Mouse (Mus musculus) lung, postnatal 0 days (tissue): Measurements from ENCODE around the gene Phyhipl. TPM values are rescaled to one million over a fixed set of nuclear protein-coding genes. Genes with fewer than 3 reads are reported as not detected.

Experiments
- ATAC-seq: fragments of 200-750 bp; cut with Nextera tagmentation; 2 replicates; pipeline ENCODE4 v1.8.0; 2017; ENCODE audit warnings: moderate library complexity
- DNase-seq: peaks from one replicate; pipeline ENCODE4 v3.0.0-alpha.2; 2016; ENCODE audit warnings: low spot score
- H3K27ac ChIP-seq: fragments of 300-500 bp; sonication (generic); 2 replicates; pipeline ENCODE4 v1.5.1; 2014; ENCODE audit warnings: antibody characterized with exemption, mild to moderate bottlenecking, low read length, mixed read lengths
- H3K27me3 ChIP-seq: fragments of 300-500 bp; sonication (generic); replicated peaks from 2 replicates; pipeline ENCODE4 v1.6.1; 2014; ENCODE audit warnings: low read length, mixed read lengths; ENCODE audit not compliant: insufficient read depth
- H3K36me3 ChIP-seq: fragments of 300-500 bp; sonication (generic); 2 replicates; pipeline ENCODE4 v1.6.1; 2014; ENCODE audit warnings: low read length, mixed read lengths; ENCODE audit not compliant: insufficient read depth
- H3K4me1 ChIP-seq: fragments of 300-500 bp; sonication (generic); 2 replicates; pipeline ENCODE4 v1.6.1; 2014; ENCODE audit warnings: antibody characterized with exemption, low read depth, low read length, mixed read lengths; ENCODE audit not compliant: insufficient read depth
- H3K4me2 ChIP-seq: fragments of 300-500 bp; sonication (generic); replicated peaks from 2 replicates; pipeline ENCODE4 v1.6.1; 2014; ENCODE audit warnings: low read depth, mild to moderate bottlenecking, low read length, moderate library complexity, mixed read lengths
- H3K4me3 ChIP-seq: fragments of 300-500 bp; sonication (generic); 2 replicates; pipeline ENCODE4 v1.5.1; 2014; ENCODE audit warnings: low read depth, low read length
- H3K9ac ChIP-seq: fragments of 300-500 bp; sonication (generic); replicated peaks from 2 replicates; pipeline ENCODE4 v1.6.1; 2014; ENCODE audit warnings: low read depth, mild to moderate bottlenecking
- H3K9me3 ChIP-seq: fragments of 300-500 bp; sonication (generic); 2 replicates; pipeline ENCODE4 v1.6.1; 2016; ENCODE audit warnings: low read length, mixed read lengths
- CTCF ChIP-seq: IDR thresholded peaks from 2 replicates; pipeline ENCODE4 v1.5.1; 2016; ENCODE audit warnings: antibody characterized with exemption, mild to moderate bottlenecking
- EP300 ChIP-seq: IDR thresholded peaks from 2 replicates; pipeline ENCODE4 v1.6.1; 2016; ENCODE audit warnings: antibody characterized with exemption, mild to moderate bottlenecking, control low read depth
- WGBS: fragments of 180-500 bp; shearing (Covaris S2); extraction: QIAGEN DNeasy Blood & Tissue Kit; methylation state at CpG from one replicate; pipeline ENCODE4 v1.1.7; 2014; 5-methylcytosine and 5-hydroxymethylcytosine counted together
- polyA plus RNA-seq: library from polyadenylated mRNA; unstranded; fragments of >200 nt; fragmentation: Nextera tagmentation; extraction: Ambion mirVana; gene quantifications from 2 replicates; pipeline ENCODE4 v1.2.1, GENCODE M21; 2015

Phyhipl gene
- polyA plus RNA-seq: 0.49 and 0.75 TPM in 2 replicates

GRCm38 (mm10) chr10:70655828-70656227, at the start of gene Phyhipl:
Gene Phyhipl, minus strand, starts transcription at chr10:70655965.
- H3K27ac ChIP-seq: no peak within 1 kb of the TSS
- no peaks in the 10 kb centered on the region for H3K27me3 ChIP-seq
- WGBS: 68% methylated on average over 7 of the region's 7 CpGs
- no peak within 1 kb of the TSS for H3K9ac ChIP-seq
- H3K36me3 ChIP-seq: no peaks in the 10 kb centered on the region
- H3K4me2 ChIP-seq: no peak within 1 kb of the TSS
- H3K4me1 ChIP-seq: no peaks in the 10 kb centered on the region
- DNase-seq: no peak
- TF ChIP-seq CTCF (no peak), EP300 (no peak)
- ATAC-seq: no peak
- no peaks in the 10 kb centered on the region for H3K9me3 ChIP-seq
- no peak within 1 kb of the TSS for H3K4me3 ChIP-seq

GRCm38 (mm10) chr10:70703211-70703610, 47.4 kb upstream of the Phyhipl start:
- Histone ChIP-seq H3K4me2 (no peak overlapping the region), H3K4me1 (no peaks in the 10 kb centered on the region), H3K4me3 (no peak overlapping the region), H3K27ac (no peak overlapping the region), H3K36me3 (no peaks in the 10 kb centered on the region), H3K9me3 (no peaks in the 10 kb centered on the region), H3K27me3 (no peaks in the 10 kb centered on the region), H3K9ac (no peak overlapping the region)
- TF ChIP-seq CTCF (no peak), EP300 (no peak)
- WGBS: 50% methylated on average over 6 of the region's 6 CpGs
- ATAC-seq (no peak), DNase-seq (no peak)

GRCm38 (mm10) chr10:70699581-70699980, 43.8 kb upstream of the Phyhipl start:
- Histone ChIP-seq H3K4me1 (no peaks in the 10 kb centered on the region), H3K4me2 (no peak overlapping the region), H3K4me3 (no peak overlapping the region), H3K9me3 (no peaks in the 10 kb centered on the region), H3K9ac (no peak overlapping the region), H3K27ac (no peak overlapping the region), H3K36me3 (no peaks in the 10 kb centered on the region), H3K27me3 (no peaks in the 10 kb centered on the region)
- ATAC-seq (no peak), DNase-seq (no peak)
- 86% methylated on average over 7 of the region's 7 CpGs for WGBS
- no peak for TF ChIP-seq EP300
- TF ChIP-seq CTCF: no peak

GRCm38 (mm10) chr10:70698014-70698413, 42.2 kb upstream of the Phyhipl start:
- H3K9ac ChIP-seq: no peak overlapping the region
- no peaks in the 10 kb centered on the region for H3K36me3 ChIP-seq
- no peak overlapping the region for H3K27ac ChIP-seq
- 74% methylated on average over 3 of the region's 3 CpGs for WGBS
- DNase-seq: no peak
- no peaks in the 10 kb centered on the region for H3K27me3 ChIP-seq
- no peak for TF ChIP-seq CTCF
- TF ChIP-seq EP300: no peak
- H3K4me2 ChIP-seq: no peak overlapping the region
- ATAC-seq: no peak
- no peak overlapping the region for H3K4me3 ChIP-seq
- H3K9me3 ChIP-seq: no peaks in the 10 kb centered on the region
- H3K4me1 ChIP-seq: no peaks in the 10 kb centered on the region

GRCm38 (mm10) chr10:70696748-70697585, 41.2 kb upstream of the Phyhipl start:
- H3K4me3 ChIP-seq: no peak overlapping the region
- 56% methylated on average over 29 of the region's 29 CpGs for WGBS
- no peak overlapping the region for H3K9ac ChIP-seq
- no peak for TF ChIP-seq EP300
- no peak for TF ChIP-seq CTCF
- ATAC-seq: no peak
- H3K4me1 ChIP-seq: no peaks in the 10 kb centered on the region
- no peaks in the 10 kb centered on the region for H3K9me3 ChIP-seq
- no peak for DNase-seq
- no peak overlapping the region for H3K27ac ChIP-seq
- H3K36me3 ChIP-seq: no peaks in the 10 kb centered on the region
- no peaks in the 10 kb centered on the region for H3K27me3 ChIP-seq
- H3K4me2 ChIP-seq: no peak overlapping the region

- Histone ChIP-seq H3K36me3 (no peaks in the 10 kb centered on the region), H3K4me3 (no peak overlapping the region), H3K27ac (no peak overlapping the region), H3K9ac (no peak overlapping the region), H3K4me2 (no peak overlapping the region), H3K9me3 (no peaks in the 10 kb centered on the region), H3K4me1 (no peaks in the 10 kb centered on the region), H3K27me3 (no peaks in the 10 kb centered on the region)
- ATAC-seq (no peak), DNase-seq (no peak)
- TF ChIP-seq CTCF (no peak), EP300 (no peak)
- 69% methylated on average over 6 of the region's 6 CpGs for WGBS
Measured at GRCm38 (mm10) chr10:70689346-70689745, 33.6 kb upstream of the Phyhipl start.
